Mouse (Mus musculus): ENCODE data around the gene Stmnd1. TPM values are rescaled to one million over a fixed set of nuclear protein-coding genes. Genes with fewer than 3 reads are reported as not detected.
A peak's percentile ranks its signal among the peaks of the same experiment; 100 is the strongest.

The Stmnd1 gene
- total and polyA plus RNA-seq, 2 experiments = not detected

DNA sequence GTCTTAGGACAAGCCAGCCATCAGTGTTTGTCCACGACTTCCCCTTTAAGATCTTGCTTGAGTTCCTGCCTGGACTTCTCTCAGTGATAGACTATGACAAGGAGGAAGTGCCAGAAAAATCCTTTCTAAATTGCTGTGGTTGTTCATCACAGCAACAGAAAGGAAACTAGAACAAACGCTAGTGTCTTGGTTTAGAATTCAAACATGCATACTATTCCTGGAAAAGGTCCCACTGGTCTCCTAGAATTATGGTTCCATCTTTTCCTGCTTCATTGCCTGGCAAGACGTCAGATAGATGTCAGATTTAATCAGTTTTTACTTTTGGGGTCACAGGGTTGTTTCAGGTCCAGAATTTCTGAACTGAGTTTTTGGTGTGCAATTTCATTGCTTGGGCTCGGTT, 14.0 kb upstream of the Stmnd1 start:
- Histone ChIP-seq H3K9ac (ENCODE audit: low read depth, low read length) (no peak overlapping the region), H3K27ac (replicated peaks; ENCODE audit: insufficient read depth, low read depth, low read length) (no peak overlapping the region), H3K27me3 (ENCODE audit: control insufficient read depth, insufficient read depth, low read length) (no peaks in the 10 kb centered on the region), H3K4me1 (ENCODE audit: control insufficient read depth, insufficient read depth, low read length) (no peaks in the 10 kb centered on the region), H3K79me2 (ENCODE audit: control insufficient read depth, insufficient read depth, low read length) (no peaks in the 10 kb centered on the region), H3K36me3 (ENCODE audit: control insufficient read depth, insufficient read depth, low read length) (no peaks in the 10 kb centered on the region), H3K4me3 (ENCODE audit: insufficient read depth, low read depth, low read length) (no peak overlapping the region)
- WGBS = 66% methylated on average over 4 of the region's 4 CpGs
- no peak for TF ChIP-seq CTCF (IDR thresholded peaks at IDR 0.05; ENCODE audit: low read depth, low read length)
- TF ChIP-seq POLR2A (IDR thresholded peaks at IDR 0.05; ENCODE audit: extremely low read depth, insufficient read depth, low read length) = no peak
- no peak for DNase-seq (ENCODE audit: extremely low read depth, low read depth, low spot score)

GRCm38 (mm10) chr13:46261244-46261643, 12.3 kb upstream of the Stmnd1 start:
- H3K27me3 ChIP-seq (ENCODE audit: control insufficient read depth, insufficient read depth, low read length) = 0 out of 2 replicates have a peak, but pooled peaks cover under 1% of the 10 kb centered on the region
- no peaks in the 10 kb centered on the region for H3K79me2 ChIP-seq (ENCODE audit: control insufficient read depth, insufficient read depth, low read length)

GRCm38 (mm10) chr13:46267783-46268182, 5.7 kb upstream of the Stmnd1 start:
- H3K4me1 ChIP-seq (ENCODE audit: control insufficient read depth, insufficient read depth, low read length) = peaks cover 5% of the 10 kb centered on the region
- no peak overlapping the region for H3K4me3 ChIP-seq (ENCODE audit: insufficient read depth, low read depth, low read length)
- H3K9ac ChIP-seq (ENCODE audit: low read depth, low read length) = no peak overlapping the region
- no peaks in the 10 kb centered on the region for H3K79me2 ChIP-seq (ENCODE audit: control insufficient read depth, insufficient read depth, low read length)
- TF ChIP-seq POLR2A (IDR thresholded peaks at IDR 0.05; ENCODE audit: extremely low read depth, insufficient read depth, low read length) (no peak), CTCF (IDR thresholded peaks at IDR 0.05; ENCODE audit: low read depth, low read length) (no peak)
- no peaks in the 10 kb centered on the region for H3K36me3 ChIP-seq (ENCODE audit: control insufficient read depth, insufficient read depth, low read length)
- 0 out of 2 replicates have a peak, but pooled peaks cover 3% of the 10 kb centered on the region for H3K27me3 ChIP-seq (ENCODE audit: control insufficient read depth, insufficient read depth, low read length)
- no peak for DNase-seq (ENCODE audit: extremely low read depth, low read depth, low spot score)
- H3K27ac ChIP-seq (replicated peaks; ENCODE audit: insufficient read depth, low read depth, low read length) = no peak overlapping the region

More at GRCm38 (mm10) chr13:46261244-46261643, 12.3 kb upstream of the Stmnd1 start:
- Histone ChIP-seq H3K4me1 (ENCODE audit: control insufficient read depth, insufficient read depth, low read length) (no peaks in the 10 kb centered on the region), H3K27ac (replicated peaks; ENCODE audit: insufficient read depth, low read depth, low read length) (no peak overlapping the region), H3K9ac (ENCODE audit: low read depth, low read length) (no peak overlapping the region), H3K4me3 (ENCODE audit: insufficient read depth, low read depth, low read length) (no peak overlapping the region), H3K36me3 (ENCODE audit: control insufficient read depth, insufficient read depth, low read length) (no peaks in the 10 kb centered on the region)
- DNase-seq (ENCODE audit: extremely low read depth, low read depth, low spot score) = no peak
- TF ChIP-seq POLR2A (IDR thresholded peaks at IDR 0.05; ENCODE audit: extremely low read depth, insufficient read depth, low read length) (no peak), CTCF (IDR thresholded peaks at IDR 0.05; ENCODE audit: low read depth, low read length) (no peak)
- 90% methylated on average over 3 of the region's 3 CpGs for WGBS

DNA sequence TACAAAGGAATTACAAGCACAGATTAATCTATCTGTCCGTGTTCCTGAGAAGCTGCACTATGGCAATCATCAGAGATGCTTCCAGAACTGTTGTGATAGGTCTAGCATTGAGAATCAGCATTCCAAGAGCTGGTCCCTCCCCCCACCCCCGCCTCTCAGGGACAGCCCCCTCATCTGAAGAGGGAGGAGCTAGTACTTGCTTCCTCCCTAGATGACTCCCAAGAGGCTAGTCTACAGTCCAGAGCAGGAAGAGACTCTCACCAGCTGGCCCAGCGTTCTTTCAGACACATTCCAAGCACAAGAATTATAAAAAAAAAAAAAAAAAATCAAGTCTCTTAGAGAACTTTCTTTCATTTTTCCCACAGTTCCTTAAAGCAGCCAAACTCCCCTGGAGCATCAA, 5.2 kb upstream of the Stmnd1 start:
- Histone ChIP-seq H3K27ac (replicated peaks; ENCODE audit: insufficient read depth, low read depth, low read length) (no peak overlapping the region), H3K36me3 (ENCODE audit: control insufficient read depth, insufficient read depth, low read length) (no peaks in the 10 kb centered on the region), H3K79me2 (ENCODE audit: control insufficient read depth, insufficient read depth, low read length) (no peaks in the 10 kb centered on the region), H3K9ac (ENCODE audit: low read depth, low read length) (no peak overlapping the region), H3K27me3 (ENCODE audit: control insufficient read depth, insufficient read depth, low read length) (0 out of 2 replicates have a peak, but pooled peaks cover 3% of the 10 kb centered on the region), H3K4me3 (ENCODE audit: insufficient read depth, low read depth, low read length) (no peak overlapping the region), H3K4me1 (ENCODE audit: control insufficient read depth, insufficient read depth, low read length) (peaks cover 5% of the 10 kb centered on the region)
- WGBS = 72% methylated on average over 3 of the region's 3 CpGs
- DNase-seq (ENCODE audit: extremely low read depth, low read depth, low spot score) = no peak
- TF ChIP-seq CTCF (IDR thresholded peaks at IDR 0.05; ENCODE audit: low read depth, low read length) = no peak
- TF ChIP-seq POLR2A (IDR thresholded peaks at IDR 0.05; ENCODE audit: extremely low read depth, insufficient read depth, low read length) = no peak

DNA sequence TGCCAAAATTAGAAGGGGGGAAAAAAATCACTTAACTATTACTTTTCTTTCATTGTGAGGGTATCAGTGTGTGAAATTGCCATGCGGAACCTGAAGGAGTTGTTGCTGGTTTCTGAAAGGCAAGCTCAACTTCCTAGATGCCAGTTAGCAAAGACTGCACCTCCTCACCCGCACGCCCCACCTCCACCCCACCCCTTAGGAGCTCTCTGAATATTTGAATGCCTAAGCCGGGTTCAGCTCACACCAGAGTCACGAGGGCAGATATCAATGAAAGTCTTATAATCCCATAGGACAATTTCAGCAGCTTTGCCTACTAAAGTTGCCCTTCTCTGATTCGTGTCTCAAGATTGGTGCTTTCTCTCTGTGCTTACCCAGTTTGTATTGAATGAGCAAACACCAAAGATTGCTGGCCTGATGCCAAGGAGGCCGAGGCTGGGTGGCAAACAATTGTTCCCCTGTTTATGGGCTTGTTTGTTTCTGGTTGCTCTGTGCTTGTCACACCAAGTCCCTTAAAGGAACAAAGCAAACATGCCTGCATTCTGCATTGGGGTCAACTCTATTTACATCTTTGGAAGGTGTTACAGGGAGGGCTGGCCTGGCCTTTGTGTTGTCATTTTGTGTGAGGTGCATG, 4.6 kb upstream of the Stmnd1 start:
- TF ChIP-seq CTCF (IDR thresholded peaks at IDR 0.05; ENCODE audit: low read depth, low read length) (no peak), POLR2A (IDR thresholded peaks at IDR 0.05; ENCODE audit: extremely low read depth, insufficient read depth, low read length) (no peak)
- peak; percentile 40 for DNase-seq (ENCODE audit: extremely low read depth, low read depth, low spot score)
- Histone ChIP-seq H3K27me3 (ENCODE audit: control insufficient read depth, insufficient read depth, low read length) (0 out of 2 replicates have a peak, but pooled peaks cover 3% of the 10 kb centered on the region), H3K27ac (replicated peaks; ENCODE audit: insufficient read depth, low read depth, low read length) (no peak overlapping the region), H3K79me2 (ENCODE audit: control insufficient read depth, insufficient read depth, low read length) (no peaks in the 10 kb centered on the region), H3K4me3 (ENCODE audit: insufficient read depth, low read depth, low read length) (no peak overlapping the region), H3K36me3 (ENCODE audit: control insufficient read depth, insufficient read depth, low read length) (no peaks in the 10 kb centered on the region), H3K9ac (ENCODE audit: low read depth, low read length) (no peak overlapping the region), H3K4me1 (ENCODE audit: control insufficient read depth, insufficient read depth, low read length) (peaks cover 5% of the 10 kb centered on the region)
- WGBS = 34% methylated on average over 7 of the region's 7 CpGs

GRCm38 (mm10) chr13:46272811-46273452, 589 bp upstream of the Stmnd1 start:
- Histone ChIP-seq H3K27ac (replicated peaks; ENCODE audit: insufficient read depth, low read depth, low read length) (no peak overlapping the region), H3K9ac (ENCODE audit: low read depth, low read length) (no peak overlapping the region)
- no peak for DNase-seq (ENCODE audit: extremely low read depth, low read depth, low spot score)

More at GRCm38 (mm10) chr13:46272811-46273452, 589 bp upstream of the Stmnd1 start:
- 13% methylated on average over 17 of the region's 17 CpGs for WGBS
- TF ChIP-seq POLR2A (IDR thresholded peaks at IDR 0.05; ENCODE audit: extremely low read depth, insufficient read depth, low read length) (no peak), CTCF (IDR thresholded peaks at IDR 0.05; ENCODE audit: low read depth, low read length) (no peak)
- Histone ChIP-seq H3K79me2 (ENCODE audit: control insufficient read depth, insufficient read depth, low read length) (no peaks in the 10 kb centered on the region), H3K36me3 (ENCODE audit: control insufficient read depth, insufficient read depth, low read length) (no peaks in the 10 kb centered on the region), H3K27me3 (ENCODE audit: control insufficient read depth, insufficient read depth, low read length) (no peaks in the 10 kb centered on the region), H3K4me1 (ENCODE audit: control insufficient read depth, insufficient read depth, low read length) (peaks cover 5% of the 10 kb centered on the region), H3K4me3 (ENCODE audit: insufficient read depth, low read depth, low read length) (no peak overlapping the region)
